20 mouse cellular contexts compared by ENCODE assay signal in the genomic region with DNA sequence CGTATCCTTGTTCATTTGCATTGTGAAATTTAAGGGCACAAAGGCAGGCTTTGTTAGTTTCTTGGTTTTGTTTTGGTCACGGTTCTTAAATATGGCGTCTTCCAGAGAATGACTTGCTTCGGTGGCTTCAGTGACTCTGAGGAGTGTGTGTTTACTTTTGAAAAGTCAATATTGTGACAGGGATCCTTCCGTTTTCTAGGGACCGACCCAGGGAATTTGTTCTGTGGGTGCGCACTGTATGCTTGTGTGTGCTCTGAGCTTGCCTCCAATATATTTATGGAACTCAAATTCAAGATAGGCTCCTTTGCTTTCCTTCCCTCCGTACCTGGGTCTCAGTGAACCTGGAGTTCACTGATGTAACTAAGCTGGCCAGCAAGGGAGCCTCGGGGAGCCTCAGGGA.
"Had no signal": no experiment of that assay in that cellular context is flagged by ENCODE, and none has a peak within 500 bp of the region (broad histone marks: within the 10 kb centered on the region; RNA-seq: fewer than 3 reads in every experiment).

No protein-coding gene starts in this region.

- H3K4me2 ChIP-seq: limb, embryonic 13.5 days; lung, embryonic 14.5 days; midbrain, embryonic 13.5 days; neural tube, embryonic 13.5 days had no signal

- H3K9ac ChIP-seq: limb, embryonic 13.5 days; liver, embryonic 14.5 days; liver, postnatal 0 days; lung, embryonic 14.5 days; midbrain, embryonic 13.5 days; neural tube, embryonic 13.5 days had no signal

- H3K4me3 ChIP-seq: layer of hippocampus, adult 2 months; limb, embryonic 10.5 days; limb, embryonic 13.5 days; midbrain, embryonic 10.5 days; midbrain, embryonic 13.5 days; myocyte; neural tube, embryonic 13.5 days had no signal

- H3K36me3 ChIP-seq: limb, embryonic 13.5 days; midbrain, embryonic 13.5 days; neural tube, embryonic 13.5 days had no signal

- H3K27me3 ChIP-seq: limb, embryonic 13.5 days; midbrain, embryonic 13.5 days; neural tube, embryonic 13.5 days had no signal

- H3K27ac ChIP-seq: layer of hippocampus, adult 2 months; limb, embryonic 10.5 days; limb, embryonic 13.5 days; liver, embryonic 14.5 days; midbrain, embryonic 10.5 days; midbrain, embryonic 13.5 days; neural tube, embryonic 13.5 days had no signal

- H3K9me3 ChIP-seq: limb, embryonic 10.5 days; limb, embryonic 13.5 days; midbrain, embryonic 10.5 days; midbrain, embryonic 13.5 days; neural tube, embryonic 13.5 days had no signal

- H3K4me1 ChIP-seq: limb, embryonic 10.5 days; limb, embryonic 13.5 days; midbrain, embryonic 13.5 days had no signal

- ATAC-seq: inflammation-experienced regulatory T-cells, adult 6 months; liver, postnatal 0 days; midbrain, embryonic 13.5 days; midbrain, embryonic 16.5 days had no signal

- DNase-seq: kidney, adult 18-20 months; kidney, adult 9 months; kidney, postnatal 25 days; layer of hippocampus, adult 9-11 months; liver; liver, postnatal 0 days; lung, embryonic 14.5 days; lung, postnatal 10 days; lung, postnatal 4 days; thymus, postnatal 25 days had no signal
